Mouse (Mus musculus) lung, embryonic 15.5 days (tissue): ENCODE measurements at regions not wholly inside any gene's neighbourhood (a gene's known extent, or its start where the extent isn't known, plus 50 kb on each side); places are given as distances from the start of the nearest gene placed in this dataset.
"Not testable (repeated sequence)": the region's sequence is repeated elsewhere in the genome, so short reads cannot be mapped to it uniquely, and the experiment has no call there.

ENCODE experiments used
- ATAC-seq: fragments of 200-750 bp; cut with Nextera tagmentation; 2 replicates; pipeline ENCODE4 v1.8.0; 2017; ENCODE audit warnings: moderate number of reproducible peaks, borderline replicate concordance; ENCODE audit not compliant: low FRiP score, low TSS enrichment; ENCODE audit errors: extremely low read depth
- H3K27ac ChIP-seq: fragments of 300-500 bp; sonication (generic); 2 replicates; pipeline ENCODE4 v1.5.1; 2015; ENCODE audit warnings: moderate library complexity, mild to moderate bottlenecking, inconsistent platforms
- H3K27me3 ChIP-seq: fragments of 300-500 bp; sonication (generic); 2 replicates; pipeline ENCODE4 v1.6.1; 2015; ENCODE audit warnings: inconsistent platforms
- H3K36me3 ChIP-seq: fragments of 300-500 bp; sonication (generic); 2 replicates; pipeline ENCODE4 v1.6.1; 2015; ENCODE audit warnings: inconsistent platforms
- H3K4me1 ChIP-seq: fragments of 300-500 bp; sonication (generic); 2 replicates; pipeline ENCODE4 v1.6.1; 2015; ENCODE audit warnings: inconsistent platforms
- H3K4me2 ChIP-seq: fragments of 300-500 bp; sonication (generic); 2 replicates; pipeline ENCODE4 v1.6.1; 2015; ENCODE audit warnings: inconsistent platforms, mild to moderate bottlenecking, moderate library complexity
- H3K4me3 ChIP-seq: fragments of 300-500 bp; sonication (generic); 2 replicates; pipeline ENCODE4 v1.5.1; 2015; ENCODE audit warnings: mild to moderate bottlenecking, inconsistent platforms
- H3K9ac ChIP-seq: fragments of 300-500 bp; sonication (generic); 2 replicates; pipeline ENCODE4 v1.6.1; 2015; ENCODE audit warnings: inconsistent platforms
- H3K9me3 ChIP-seq: fragments of 300-500 bp; sonication (generic); 2 replicates; pipeline ENCODE4 v1.6.1; 2016; ENCODE audit warnings: inconsistent platforms
- WGBS: fragments of 180-500 bp; shearing (Covaris S2); methylation state at CpG from one replicate; pipeline ENCODE4 v1.1.7; 2015; 5-methylcytosine and 5-hydroxymethylcytosine counted together

DNA sequence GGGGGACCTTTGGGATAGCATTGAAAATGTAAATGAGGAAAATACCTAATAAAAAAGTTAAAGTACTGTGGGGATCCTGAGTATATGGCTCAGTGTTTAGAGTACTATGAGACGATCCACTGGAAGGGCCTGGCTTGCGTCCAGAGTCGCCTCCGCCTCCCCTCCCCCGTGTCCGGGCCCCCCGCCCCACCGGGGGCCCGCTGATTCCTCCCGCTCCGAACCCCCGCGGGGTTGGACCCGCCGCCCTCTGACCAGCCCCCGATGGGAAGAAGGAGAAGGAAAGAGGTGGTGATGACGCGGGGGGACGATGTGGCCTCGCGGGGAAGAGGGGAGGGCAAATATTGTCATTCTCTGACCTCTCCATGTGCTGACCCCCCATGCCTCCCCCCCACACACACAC is 500.8 kb upstream of the Gm12887 start:
- not testable (repeated sequence) for H3K9me3 ChIP-seq, H3K4me3 ChIP-seq, H3K27ac ChIP-seq, H3K4me2 ChIP-seq, H3K36me3 ChIP-seq, H3K27me3 ChIP-seq, H3K4me1 ChIP-seq, H3K9ac ChIP-seq
- WGBS = no CpG with 5 or more reads among the region's 21 CpGs
- ATAC-seq = peak; percentile 70
